Mouse (Mus musculus): ENCODE results near the gene Kmt2e.

DNA sequence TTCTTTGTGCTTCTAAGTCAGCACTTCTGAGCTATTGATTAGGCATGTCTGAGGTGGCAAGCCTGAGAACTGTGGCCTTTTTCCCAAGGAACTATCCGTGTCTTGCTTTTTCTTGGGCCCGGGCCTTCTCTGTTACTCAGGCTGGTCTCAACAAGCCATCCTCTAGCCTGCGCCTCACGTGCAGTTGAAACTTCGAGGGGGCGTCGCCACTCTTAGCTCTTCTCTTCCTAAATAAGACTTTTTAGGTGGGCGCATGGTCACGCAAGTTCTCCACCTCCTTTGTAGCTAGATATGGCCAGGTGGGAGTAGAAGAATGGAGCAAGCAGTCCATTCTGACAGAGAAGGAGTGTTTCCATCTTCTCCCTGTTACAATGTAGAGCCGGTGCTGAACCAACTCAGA lies 22.6 kb upstream of the Kmt2e start:
- TF ChIP-seq ZNF384 (IDR thresholded peaks at IDR 0.05; ENCODE audit: low read depth, low read length) (no peak), ZC3H11A (IDR thresholded peaks at IDR 0.05; ENCODE audit: borderline replicate concordance, low read depth, low read length) (no peak), CHD2 (IDR thresholded peaks at IDR 0.05; ENCODE audit: low read depth, low read length) (no peak)

Measured in ES-E14 (cell line).